Mouse (Mus musculus) left cerebral cortex, adult 2 months (tissue): ENCODE data around the gene Mtap. TPM values are rescaled to one million over a fixed set of nuclear protein-coding genes. Genes with fewer than 3 reads are reported as not detected.
A peak's percentile ranks its signal among the peaks of the same experiment; 100 is the strongest.

ENCODE experiments used
- DNase-seq, 2 experiments: peaks; one replicate each; pipeline ENCODE4 v3.0.0; 2021 to 2022; ENCODE audit warnings: low spot score in 2 of 2, mixed read lengths in 1 of 2; ENCODE audit errors: extremely low spot score in 1 of 2
- H3K27ac ChIP-seq: fragments of 200-600 bp; 2 replicates; pipeline ENCODE4 v1.8.1; 2022
- H3K4me3 ChIP-seq: fragments of 200-600 bp; 2 replicates; pipeline ENCODE4 v1.8.1; 2022
- CTCF ChIP-seq: fragments of 200-600 bp; IDR thresholded peaks from 2 replicates; pipeline ENCODE4 v1.8.1; 2022; ENCODE audit warnings: antibody characterized with exemption, mild to moderate bottlenecking, moderate library complexity
- intact Hi-C: fragments of 180-260 bp; cut with DNase I; formaldehyde crosslinking; loops from one replicate; pipeline ENCODE4 v1.15.1; 2025
- total RNA-seq, 2 experiments: library from RNA; stranded (reverse); gene quantifications; 2 replicates each; pipeline ENCODE4 v1.2.3; 2021

The Mtap gene
- total RNA-seq, 2 experiments from 2014 or later, result 8.7 to 9.6 TPM

DNA sequence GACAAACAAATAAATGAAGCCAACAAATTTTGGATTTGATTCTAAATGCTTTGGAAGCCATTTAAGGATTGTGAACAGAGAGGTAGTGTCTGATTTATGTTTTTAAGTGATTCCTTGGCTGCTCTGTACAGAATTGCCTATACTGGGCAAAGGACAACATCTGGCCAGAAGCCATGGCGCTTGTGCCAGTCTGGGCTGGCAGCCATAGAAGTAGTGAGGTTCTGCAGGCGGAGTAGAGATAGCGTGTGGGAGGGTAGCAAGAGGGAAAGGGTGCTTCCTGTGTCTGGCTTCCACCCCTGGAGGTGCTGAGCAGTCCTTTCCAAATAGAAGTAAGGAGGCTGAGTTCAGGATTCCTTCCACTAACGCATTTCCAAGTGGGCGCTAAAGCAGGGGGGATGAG lies 3.9 kb downstream of the Mtap start:
- intact Hi-C loops, result no loop called here
- Histone ChIP-seq H3K27ac (no peak overlapping the region), H3K4me3 (no peak overlapping the region)
- no peak for TF ChIP-seq CTCF
- peak; percentile 30 to 36 for DNase-seq

DNA sequence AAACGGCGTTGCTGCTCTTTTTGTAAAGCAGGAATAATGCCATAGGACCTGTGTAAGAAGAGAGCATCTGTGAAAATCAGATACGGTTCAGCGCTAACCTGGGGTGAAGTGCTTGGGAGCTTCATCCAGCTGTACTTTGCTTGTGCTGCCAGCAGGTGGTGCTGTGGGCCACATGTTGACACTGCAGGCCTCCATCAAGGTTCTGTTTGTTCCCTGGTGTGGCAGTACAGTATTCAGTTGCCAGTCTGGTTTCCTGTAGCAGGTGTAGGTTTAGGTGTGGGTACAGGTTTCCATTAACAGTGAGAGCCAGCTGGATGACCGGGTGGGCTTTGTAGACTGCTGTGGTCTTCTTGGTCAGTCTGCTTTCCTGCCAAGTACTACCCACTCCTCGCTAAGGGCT lies 8.5 kb downstream of the Mtap start:
- intact Hi-C loops, result loop anchor here (5.0 kb wide), 2 partner anchors 127 to 547 kb away; no protein-coding TSS in a partner anchor
- peak; percentile 70 to 77 for DNase-seq
- TF ChIP-seq CTCF, result peak; percentile 89

DNA sequence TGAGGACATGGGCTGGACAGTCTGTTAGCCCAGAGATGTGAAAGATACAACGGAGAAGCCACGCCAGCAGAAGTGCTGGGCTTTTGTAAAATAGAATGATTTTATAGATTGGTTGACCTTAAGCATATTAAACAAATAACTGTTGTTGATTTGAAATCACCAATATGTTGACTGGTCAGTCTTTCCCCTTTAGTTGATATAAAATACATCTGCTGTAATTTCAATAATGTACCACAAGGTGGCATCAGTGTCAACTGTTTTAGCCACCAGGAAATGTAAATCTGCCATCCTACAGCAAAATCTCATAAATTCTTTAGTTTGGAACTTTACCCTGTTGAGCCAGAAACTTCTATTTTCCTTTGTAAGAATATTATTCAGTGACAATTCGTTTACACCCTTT lies 9.4 kb downstream of the Mtap start:
- TF ChIP-seq CTCF, result peak; percentile 89
- intact Hi-C loops, result loop anchor here (1.0 to 5.0 kb wide), 3 partner anchors 126 to 546 kb away; no protein-coding TSS in a partner anchor
- H3K27ac ChIP-seq, result no peak overlapping the region
- DNase-seq, result no peak
- no peak overlapping the region for H3K4me3 ChIP-seq

More for the DNA sequence above, 8.5 kb downstream of the Mtap start:
- H3K4me3 ChIP-seq, result no peak overlapping the region
- H3K27ac ChIP-seq, result no peak overlapping the region

DNA sequence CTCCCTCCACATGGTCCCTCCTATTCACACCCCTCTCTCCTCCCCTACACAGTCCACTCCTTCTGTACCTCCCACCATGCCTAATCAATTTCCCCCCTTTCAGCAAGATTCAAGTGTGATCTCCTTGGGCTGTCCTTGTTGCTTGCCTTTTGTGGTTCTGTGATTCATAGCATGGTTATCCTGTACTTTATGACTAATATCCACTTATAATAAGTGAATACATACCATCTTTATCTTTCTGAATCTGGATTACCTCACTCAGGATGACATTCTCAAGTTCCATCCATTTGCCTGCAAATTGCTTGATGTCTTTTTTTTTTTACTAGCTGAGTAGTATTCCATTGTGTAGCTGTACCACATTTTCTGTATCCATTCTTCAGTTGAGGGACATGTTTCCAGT lies 12.3 kb downstream of the Mtap start:
- TF ChIP-seq CTCF, result no peak
- Histone ChIP-seq H3K4me3 (no peak overlapping the region), H3K27ac (no peak overlapping the region)
- intact Hi-C loops, result loop anchor here (5.0 kb wide), 2 partner anchors 123 to 543 kb away; no protein-coding TSS in a partner anchor
- DNase-seq, result no peak

DNA sequence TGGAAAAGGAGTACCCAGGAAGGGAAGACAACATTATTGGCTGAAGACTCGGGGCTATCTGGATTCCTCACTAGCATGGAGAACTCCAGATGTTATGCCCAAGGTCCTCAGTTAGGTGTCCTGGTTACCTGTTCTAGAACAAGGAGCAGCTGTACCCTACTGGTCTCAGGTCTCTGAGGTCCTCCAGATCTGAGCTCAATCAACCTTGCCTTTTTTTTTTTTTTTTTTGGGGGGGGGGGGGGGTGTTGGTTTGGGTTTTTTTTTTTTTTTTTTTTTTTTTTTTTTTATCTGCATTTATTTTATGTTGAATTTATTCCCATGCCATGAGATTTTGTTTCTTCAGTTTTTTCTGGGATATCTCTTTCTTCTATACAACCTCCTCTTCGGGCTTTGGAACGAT lies 24.5 kb downstream of the Mtap start:
- intact Hi-C loops, result no loop called here
- no peak for DNase-seq
- Histone ChIP-seq H3K27ac (no peak overlapping the region), H3K4me3 (no peak overlapping the region)
- no peak for TF ChIP-seq CTCF

DNA sequence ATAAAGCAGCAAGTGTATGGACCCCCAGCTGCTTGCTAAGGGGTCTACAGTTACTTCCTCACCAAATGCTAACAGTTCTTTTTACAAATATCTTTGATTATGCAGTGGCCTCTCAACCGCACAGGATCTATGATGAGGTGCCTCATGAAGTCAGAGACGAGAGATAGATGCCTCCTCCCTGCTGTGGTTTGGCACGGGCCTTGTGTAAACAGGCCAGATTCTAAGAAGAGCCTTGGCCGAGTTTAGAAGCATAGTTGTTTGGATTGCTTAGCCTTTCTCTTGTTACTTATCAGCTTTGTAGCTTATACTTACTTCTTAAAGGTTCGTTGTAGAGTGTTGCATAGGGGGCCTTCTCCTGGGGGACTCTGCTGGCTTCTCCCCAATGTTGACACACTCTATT lies 25.6 kb downstream of the Mtap start:
- H3K4me3 ChIP-seq, result no peak overlapping the region
- H3K27ac ChIP-seq, result no peak overlapping the region
- intact Hi-C loops, result no loop called here
- no peak for TF ChIP-seq CTCF
- no peak for DNase-seq

DNA sequence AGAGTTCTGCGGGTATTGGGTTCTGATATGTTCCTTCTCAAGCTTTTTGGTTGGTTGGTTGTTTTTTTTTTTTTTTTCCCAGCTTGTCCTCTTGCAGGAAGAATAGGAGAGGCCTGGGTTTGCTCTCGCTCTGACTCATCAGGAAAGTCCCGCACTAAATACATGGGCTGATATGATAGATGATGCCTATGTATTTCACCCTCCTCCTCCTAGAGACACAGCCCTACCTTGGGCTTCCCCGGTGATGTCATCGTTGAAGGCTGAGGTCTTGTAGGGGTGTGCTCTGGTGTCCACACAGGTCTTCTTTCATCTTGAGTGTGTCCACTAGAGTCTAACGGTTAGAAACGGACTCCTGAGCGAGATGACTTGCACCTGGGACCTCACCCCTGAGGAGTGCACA lies 26.7 kb downstream of the Mtap start:
- H3K4me3 ChIP-seq, result no peak overlapping the region
- intact Hi-C loops, result no loop called here
- no peak for TF ChIP-seq CTCF
- no peak for DNase-seq
- no peak overlapping the region for H3K27ac ChIP-seq

DNA sequence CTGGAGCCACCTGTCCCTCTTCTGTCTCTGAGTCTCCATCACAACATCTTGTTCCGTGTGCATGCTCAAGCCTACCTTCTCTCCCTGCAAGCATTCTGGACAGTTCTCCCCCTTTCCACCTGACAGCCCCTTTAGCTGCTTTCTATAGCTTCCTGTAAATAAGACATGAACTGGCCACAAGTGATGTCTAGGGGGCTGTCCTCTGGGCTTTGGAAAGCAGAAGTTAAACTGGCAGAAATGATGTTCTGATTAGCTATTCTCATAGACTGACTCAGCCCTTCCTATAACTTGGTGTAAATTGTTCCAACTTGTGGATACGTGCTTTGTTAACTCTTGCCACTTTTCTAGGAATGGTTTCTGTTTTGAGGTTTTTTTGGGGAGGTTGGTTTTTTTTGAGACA lies 27.8 kb downstream of the Mtap start:
- intact Hi-C loops, result no loop called here
- Histone ChIP-seq H3K27ac (no peak overlapping the region), H3K4me3 (no peak overlapping the region)
- no peak for TF ChIP-seq CTCF
- no peak for DNase-seq

DNA sequence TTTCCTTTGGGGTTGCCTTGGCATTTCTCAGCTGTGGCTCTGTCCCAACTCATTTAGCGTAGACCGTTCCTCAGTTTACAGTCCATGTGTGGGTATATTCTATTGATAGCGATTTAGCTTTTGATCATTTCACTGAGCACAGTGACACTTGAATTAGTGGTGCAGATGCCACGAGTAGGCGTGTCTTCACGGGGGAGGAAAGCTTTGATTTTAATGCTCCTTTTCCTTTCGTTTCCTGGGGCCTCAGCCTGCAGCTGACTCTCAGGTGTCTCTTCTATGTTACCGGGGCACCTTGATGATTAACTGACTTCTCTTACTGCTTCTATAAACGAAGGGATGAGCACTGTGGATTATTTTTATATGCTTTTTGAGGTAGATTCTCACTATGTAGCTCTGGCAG lies 32.0 kb downstream of the Mtap start:
- TF ChIP-seq CTCF, result no peak
- intact Hi-C loops, result no loop called here
- DNase-seq, result no peak

DNA sequence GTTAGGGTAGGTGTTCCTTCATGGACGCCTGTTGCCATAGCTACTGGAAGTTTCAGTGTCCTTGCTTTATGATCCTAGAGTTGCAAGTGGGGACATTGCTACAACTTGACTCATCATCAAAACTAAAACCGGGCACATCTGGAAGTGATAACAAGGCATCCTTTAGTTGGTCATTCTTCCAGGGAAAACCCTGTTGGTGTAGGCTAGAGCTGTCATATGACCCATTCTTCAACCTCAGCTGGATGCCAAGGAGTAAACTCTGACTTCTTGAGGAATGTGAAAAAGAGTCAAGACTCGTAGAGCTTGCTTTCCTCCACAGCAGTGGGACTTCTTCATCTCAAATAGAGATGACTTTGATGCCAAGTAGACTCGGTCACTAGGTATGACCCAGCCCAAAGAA lies 32.8 kb downstream of the Mtap start:
- no peak for DNase-seq
- intact Hi-C loops, result no loop called here
- no peak for TF ChIP-seq CTCF
- Histone ChIP-seq H3K4me3 (no peak overlapping the region), H3K27ac (no peak overlapping the region)

More for the DNA sequence above, 32.0 kb downstream of the Mtap start:
- no peak overlapping the region for H3K27ac ChIP-seq
- no peak overlapping the region for H3K4me3 ChIP-seq

DNA sequence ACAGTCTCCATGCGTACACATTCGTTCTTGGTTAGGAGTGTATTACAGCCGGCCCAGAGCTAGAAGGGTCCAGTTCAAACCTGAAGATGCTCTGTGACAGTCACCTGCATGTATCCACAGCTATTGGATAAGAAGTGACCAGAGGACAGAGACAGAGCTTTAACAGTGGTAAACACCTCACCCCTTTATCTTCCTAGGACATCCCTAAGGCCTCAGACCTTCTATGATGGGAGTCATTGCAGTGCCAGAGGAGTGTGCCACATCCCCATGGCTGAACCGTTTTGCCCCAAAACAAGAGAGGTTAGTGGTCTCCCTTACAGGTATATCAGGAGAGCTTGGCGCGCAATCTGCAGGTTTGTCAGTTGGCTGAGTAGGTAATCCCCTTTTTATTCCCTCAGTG lies 34.0 kb downstream of the Mtap start:
- Histone ChIP-seq H3K4me3 (no peak overlapping the region), H3K27ac (no peak overlapping the region)
- intact Hi-C loops, result no loop called here
- no peak for DNase-seq
- TF ChIP-seq CTCF, result no peak

DNA sequence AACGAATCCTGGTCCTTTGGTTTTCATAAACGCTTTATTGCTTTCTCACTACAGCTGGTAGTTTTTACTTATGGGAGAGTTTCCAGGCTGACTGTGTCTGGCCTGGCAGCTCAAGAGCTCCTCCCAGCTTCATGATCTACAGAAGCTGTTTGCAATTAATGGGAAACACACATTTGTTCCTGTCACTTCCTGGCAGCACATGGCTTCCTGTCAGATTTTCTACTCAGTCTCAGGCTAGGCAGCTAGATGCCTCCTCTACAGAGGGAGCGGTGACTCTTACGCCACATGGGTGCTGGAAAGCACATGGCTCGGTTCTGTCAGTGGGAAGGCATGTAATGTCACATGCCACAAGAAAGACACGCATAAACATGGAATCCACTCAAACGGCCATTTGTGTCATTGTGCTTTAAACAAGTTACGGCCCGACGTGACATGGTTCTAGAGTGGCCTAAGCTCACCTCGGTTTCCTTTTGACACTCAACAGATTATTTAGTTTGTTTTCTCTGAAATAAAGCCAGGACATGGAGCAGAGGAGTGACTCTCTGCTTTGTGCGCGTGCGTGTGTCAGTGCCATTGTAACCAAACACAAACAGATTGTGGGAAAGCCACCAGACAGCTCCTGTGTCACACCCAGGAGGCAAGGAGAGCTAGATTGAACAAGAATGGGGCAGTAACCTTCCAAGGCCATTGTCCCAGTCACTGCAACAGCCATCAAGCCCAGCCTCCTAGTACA lies 36.1 kb downstream of the Mtap start:
- intact Hi-C loops, result no loop called here
- no peak overlapping the region for H3K4me3 ChIP-seq
- TF ChIP-seq CTCF, result no peak
- no peak for DNase-seq
- H3K27ac ChIP-seq, result no peak overlapping the region
